Mouse (Mus musculus) E14TG2a.4 (cell line): ENCODE results near the gene AU040320.

Experiments
- CTCF ChIP-seq: conservative IDR thresholded peaks from 2 replicates; pipeline ENCODE4 v1.5.1; 2014; ENCODE audit warnings: low read length
- NANOG ChIP-seq: IDR thresholded peaks from 2 replicates; pipeline ENCODE4 v1.6.1; 2014; ENCODE audit warnings: borderline replicate concordance, low read length, mixed read lengths

- TF ChIP-seq CTCF (no peak), NANOG (no peak)
Observed at GRCm38 (mm10) chr4:126813212-126813611, 59.9 kb downstream of the AU040320 start.
